Mouse (Mus musculus): ENCODE results near the gene Scyl1.
A peak's percentile ranks its signal among the peaks of the same experiment; 100 is the strongest.

Gene Scyl1

DNA sequence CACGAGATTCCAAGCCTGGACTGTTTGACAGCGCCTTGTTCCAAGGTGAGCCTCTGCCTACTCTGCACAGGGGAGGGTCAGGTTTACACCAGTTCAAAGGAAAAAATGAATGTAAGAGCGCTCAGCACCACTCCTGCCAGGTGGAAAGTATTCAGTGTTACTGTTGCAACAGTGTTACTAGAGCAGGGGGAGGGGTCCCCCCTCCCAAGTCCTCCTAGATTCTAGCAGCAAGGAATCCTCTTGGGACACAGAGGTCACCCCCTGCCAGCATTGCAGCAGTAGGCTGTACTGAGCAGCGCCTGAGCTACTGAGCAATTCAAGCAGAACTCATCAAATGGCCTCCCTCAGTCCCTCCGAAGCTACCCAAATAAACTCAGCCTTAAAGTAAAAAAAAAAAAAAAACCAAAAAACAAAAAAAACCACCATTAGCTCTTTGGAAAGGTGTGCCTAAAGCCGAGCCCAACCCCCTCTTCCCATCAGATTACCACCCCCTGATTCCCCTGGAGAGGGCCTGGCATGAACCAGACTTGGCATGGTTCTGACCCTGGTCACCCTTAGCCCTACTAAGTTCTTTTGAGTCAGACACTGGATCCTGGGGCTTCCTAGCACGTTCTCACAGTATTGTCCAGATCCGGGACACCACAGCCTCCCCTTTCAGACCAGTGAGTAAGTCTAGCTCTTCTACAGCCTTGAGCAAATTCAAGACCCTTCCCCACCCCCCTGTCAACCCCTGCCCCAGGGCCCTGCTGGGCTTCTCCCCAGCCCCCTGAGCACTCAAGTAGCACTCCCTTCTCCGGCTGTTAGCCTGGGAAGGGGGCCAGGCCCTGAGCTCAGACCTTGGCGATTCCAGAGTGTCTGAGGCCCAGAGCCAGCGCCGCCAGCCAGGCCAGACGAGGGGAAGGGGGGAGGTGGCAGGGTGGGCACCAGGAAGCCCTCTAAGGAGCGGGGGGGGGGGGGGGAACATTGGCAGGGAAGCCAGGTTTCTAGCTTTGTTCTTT lies 30.6 kb downstream of the Scyl1 start, which contains the start of gene Ltbp3:
Ltbp3 (plus strand) TSS at position 585 of the 998 bp plus-strand sequence.
- peak; percentile 73 to 80 for DNase-seq

- DNase-seq: no peak
Measured at GRCm38 (mm10) chr19:5739446-5739845, 31.8 kb downstream of the Scyl1 start.

- DNase-seq: no peak
Measured at GRCm38 (mm10) chr19:5734325-5734724, 36.9 kb downstream of the Scyl1 start.

GRCm38 (mm10) chr19:5731264-5731978 lies 39.8 kb downstream of the Scyl1 start:
- DNase-seq: peak; percentile 93 to 95

DNA sequence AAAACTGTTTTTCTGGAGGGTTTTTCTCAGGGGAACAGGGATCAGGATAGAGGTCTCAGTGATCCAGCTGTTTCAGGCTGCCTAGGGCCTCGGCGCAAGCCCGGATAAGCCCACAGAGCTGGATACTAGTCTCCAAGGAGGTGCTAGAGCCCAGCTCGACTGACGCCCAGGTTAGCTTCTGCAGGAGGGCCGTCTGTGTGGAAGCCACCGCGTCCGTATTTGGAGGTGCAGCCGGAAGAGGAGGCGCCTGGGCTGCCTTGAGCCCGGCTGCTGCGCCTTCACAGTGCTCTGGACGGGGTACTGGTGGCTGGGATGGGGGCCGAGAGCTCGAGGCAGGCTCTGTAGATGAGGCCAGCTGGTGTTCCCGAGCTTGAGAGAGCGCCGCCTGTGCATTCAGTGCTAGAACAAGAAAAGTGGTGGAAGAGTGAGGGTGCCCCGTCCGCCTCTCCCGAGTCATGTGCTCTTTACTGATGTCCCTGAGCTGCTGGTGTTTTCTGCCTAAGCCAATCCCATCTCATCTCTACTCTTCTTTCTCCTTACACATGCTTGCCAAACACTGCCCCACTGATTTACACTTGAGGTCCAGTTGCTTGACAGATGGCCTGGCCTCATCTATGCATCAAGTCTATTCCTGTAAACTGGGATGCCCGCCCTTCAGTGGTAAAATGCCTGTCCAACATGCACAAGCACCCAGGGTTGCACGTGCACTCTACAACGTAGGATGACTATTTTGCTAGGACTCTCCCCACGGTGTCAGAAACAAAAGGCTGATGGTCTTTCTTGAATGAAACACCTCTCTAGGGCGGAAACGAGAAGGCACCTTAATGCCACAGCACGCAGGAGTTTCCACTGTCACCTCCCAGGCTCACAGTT lies 40.7 kb downstream of the Scyl1 start:
- no peak for DNase-seq

DNA sequence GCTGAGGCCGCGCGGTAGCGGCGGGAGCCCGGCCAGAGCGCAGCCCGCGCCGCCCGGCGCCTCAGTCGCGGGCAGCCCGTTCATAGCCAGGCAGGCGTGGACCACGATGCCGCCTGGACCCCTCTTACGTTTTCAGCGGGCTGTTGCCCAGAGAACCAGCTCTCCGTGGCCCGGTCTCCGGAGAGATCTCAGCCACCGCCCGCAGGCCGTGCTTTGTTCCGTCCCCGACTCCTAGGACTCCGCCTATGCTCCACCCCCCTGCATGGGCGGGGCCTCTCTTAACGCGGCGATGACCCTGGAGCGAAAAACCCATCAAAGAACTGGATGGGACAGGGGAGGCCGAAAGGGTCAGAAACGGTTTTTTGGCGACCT lies 41.8 kb downstream of the Scyl1 start, which contains the start of gene Fam89b:
Fam89b (minus strand) TSS at position 210 of the 372 bp plus-strand sequence.
- peak; percentile 90 to 93 for DNase-seq

GRCm38 (mm10) chr19:5728631-5729443 lies 42.4 kb downstream of the Scyl1 start:
- DNase-seq: peak; percentile 46 to 50

- DNase-seq: peak; percentile 83 to 87
Measured at GRCm38 (mm10) chr19:5727701-5728100, 43.5 kb downstream of the Scyl1 start.

DNA sequence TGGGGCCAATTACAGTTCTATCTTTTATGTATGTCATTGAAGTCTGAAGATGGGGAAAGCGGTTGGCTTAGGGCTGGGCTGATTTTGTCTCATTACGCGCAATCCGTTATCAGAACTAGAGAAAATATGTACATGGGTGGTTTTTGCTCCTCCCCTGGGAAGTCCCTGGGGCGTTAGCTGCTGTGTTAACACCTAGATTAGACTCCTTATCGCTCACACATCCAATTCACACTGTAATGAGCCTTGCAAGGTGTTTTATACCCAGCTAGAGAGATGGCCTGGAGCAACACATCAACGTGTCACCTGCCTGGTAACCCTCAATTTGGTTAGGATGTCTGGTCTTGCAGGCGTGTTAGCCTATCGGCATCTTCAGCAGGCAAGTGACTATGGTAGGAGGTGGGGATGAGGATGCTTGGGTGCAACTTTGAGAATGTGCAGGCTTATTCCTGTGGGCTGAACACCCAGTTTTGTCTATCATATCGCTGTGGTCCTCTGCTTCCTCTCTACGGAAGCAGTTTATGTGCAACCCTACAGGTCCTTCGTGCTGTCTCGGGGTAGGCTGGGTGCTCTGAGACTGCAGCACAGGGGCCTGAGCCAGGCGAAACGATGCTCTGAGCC lies 44.1 kb downstream of the Scyl1 start:
- no peak for DNase-seq

DNA sequence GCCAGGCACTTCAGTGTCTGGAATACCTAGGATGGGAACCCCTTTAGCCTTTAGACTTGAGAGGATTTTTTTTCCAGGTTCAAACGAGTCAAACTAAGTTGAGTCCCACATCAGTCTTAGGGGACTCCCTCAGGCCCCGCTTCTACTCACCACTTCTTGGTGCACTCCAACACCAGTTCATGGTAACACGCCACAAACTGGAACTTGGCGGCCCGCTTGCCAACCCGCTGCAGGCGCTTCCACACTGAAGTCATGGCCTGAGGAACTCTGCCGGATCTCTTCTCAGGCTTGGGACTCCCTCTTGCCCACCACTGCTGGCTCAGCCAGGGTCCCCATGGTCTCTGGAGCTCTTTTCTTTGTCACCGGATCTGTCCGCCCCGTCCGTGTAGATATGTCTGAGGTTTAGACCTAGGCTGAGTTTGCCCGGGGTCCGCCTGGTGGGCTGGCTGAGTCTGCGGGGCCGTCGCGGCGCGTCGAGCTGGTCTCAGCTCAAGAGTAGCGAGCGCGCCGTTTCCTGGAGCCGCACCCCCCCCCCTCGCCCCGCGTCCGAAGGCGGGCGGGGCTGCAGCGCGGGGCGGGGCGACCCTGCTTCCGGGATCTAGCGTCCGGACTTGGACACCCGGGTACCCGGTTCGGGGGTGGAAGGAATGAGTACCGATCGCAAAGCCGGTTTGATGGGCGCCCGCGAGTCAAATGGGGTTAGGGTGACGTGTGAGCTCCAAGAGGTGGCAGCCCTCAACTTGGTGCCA lies 45.3 kb downstream of the Scyl1 start, which contains the start of gene Ehbp1l1:
Ehbp1l1 (minus strand) TSS at position 551 of the 749 bp plus-strand sequence.
- peak; percentile 78 to 83 for DNase-seq

DNA sequence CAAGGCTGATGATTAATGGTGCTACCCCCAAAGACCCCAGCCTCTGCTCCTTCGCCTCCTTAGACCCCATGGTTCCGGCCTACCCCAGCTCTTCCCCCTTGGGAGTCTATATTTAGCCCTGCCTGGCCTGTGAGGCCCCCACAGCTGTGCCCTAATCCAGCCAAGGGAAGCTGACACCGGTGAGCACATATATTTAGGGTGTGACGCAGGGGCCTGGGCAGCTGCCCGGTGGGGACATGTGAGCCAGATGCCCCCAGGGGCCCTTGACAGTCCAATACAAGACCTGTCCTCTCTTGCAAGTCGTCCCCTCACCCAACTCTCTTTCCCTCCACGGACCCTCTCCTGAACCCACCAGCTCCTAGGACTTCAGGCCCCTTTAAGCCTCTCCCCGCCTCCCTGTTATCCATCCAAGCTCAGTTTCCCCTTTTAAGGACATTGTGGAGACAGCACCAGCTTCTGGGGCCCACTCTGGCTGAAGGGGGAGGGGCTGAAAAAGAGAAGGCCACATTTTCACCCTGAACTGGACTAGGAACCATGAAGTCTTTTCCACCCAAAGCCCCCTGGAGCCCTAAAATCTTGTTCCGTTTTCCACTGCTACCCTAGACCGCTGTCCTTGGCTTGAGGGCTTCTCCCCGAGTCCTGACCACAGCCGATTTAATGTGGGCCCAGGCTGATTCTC lies 46.1 kb downstream of the Scyl1 start:
- DNase-seq: peak; percentile 47 to 52

DNA sequence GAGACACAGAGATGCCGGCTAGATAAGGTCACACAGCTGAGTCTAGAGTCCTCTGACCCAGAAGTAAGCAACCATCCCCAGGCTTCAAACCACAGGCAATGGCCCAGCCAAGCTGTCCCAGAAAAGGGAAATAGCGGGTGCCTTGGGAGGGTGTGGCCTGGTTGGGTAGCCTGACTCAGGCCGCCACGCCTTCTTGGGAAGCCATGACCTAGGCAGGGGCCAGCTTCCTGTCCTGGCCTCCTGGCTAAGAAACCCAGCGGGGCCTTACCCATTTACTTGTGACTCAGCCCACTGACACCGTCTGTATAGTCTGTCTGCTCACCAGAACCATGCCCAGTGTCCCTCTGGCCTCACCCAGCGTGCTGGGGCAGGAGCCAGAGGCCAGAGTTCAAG lies 46.7 kb downstream of the Scyl1 start:
- DNase-seq: peak; percentile 90 to 91

- no peak for DNase-seq
Measured at GRCm38 (mm10) chr19:5723934-5724548, 47.2 kb downstream of the Scyl1 start.

DNA sequence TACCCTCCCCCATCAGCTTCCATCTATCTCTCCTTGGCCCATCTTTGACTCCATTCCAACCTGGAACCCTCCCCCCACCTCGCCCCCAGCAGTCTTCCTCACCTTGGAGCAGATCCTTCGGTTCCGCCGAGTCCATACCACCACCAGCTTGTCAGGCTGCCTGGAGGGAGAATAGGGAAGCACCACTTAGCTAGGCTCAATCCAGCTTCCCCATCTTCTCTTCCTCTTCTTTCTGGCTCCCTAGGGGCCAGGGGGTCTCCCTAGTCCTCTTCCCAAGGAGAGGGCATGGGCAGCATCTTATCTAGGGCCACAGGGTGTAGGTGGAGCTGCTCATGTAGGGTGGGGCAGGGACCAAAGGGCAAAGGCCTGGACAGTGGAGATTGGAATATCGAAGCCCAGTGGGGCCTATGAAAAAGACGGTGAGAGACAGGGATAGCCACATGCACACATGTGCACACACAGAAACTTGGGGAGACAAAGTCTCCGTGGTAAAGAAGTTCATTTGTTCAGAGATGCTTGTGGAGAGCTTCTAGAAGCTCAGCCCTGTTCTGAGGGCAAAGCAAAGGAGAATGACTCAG lies 48.3 kb downstream of the Scyl1 start:
- no peak for DNase-seq

DNA sequence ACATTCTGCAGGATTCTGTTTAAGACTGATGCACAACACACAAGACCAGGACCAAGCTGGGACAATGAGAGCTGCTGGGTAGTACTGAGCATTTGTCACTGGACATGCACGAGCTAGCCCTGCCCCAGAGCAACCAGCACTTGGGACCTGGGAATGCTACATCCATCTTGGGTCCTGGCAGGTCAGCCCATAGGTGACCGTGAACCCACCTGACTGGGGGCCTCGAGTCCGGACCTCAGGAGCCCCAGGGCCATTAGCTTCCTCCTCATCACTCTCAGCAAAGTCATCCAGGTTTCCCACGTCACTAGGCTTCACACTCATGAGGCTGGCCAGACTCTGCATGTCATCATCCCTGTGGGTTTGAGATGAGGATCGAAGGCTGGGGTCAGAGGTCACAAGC lies 50.0 kb downstream of the Scyl1 start:
- DNase-seq: no peak

DNA sequence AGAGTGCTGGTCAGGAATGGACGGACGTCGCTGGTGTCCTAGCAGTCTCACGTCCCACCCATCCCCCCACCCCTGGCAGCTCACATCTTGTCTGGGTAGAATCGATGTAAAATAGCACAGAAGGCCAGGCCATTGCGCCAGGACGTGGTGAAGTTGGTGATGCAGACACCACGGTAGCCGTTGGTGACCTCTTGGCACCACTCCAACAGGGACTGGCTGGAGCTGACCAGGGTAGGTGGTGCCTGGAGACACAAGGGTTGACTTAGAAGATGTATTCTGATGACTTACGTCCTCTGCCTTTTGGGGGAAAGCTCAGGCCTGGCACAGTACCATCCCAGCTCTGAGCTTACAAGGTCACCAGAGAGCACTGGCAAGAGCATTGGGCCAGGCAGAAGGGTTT lies 54.3 kb downstream of the Scyl1 start:
- no peak for DNase-seq

DNA sequence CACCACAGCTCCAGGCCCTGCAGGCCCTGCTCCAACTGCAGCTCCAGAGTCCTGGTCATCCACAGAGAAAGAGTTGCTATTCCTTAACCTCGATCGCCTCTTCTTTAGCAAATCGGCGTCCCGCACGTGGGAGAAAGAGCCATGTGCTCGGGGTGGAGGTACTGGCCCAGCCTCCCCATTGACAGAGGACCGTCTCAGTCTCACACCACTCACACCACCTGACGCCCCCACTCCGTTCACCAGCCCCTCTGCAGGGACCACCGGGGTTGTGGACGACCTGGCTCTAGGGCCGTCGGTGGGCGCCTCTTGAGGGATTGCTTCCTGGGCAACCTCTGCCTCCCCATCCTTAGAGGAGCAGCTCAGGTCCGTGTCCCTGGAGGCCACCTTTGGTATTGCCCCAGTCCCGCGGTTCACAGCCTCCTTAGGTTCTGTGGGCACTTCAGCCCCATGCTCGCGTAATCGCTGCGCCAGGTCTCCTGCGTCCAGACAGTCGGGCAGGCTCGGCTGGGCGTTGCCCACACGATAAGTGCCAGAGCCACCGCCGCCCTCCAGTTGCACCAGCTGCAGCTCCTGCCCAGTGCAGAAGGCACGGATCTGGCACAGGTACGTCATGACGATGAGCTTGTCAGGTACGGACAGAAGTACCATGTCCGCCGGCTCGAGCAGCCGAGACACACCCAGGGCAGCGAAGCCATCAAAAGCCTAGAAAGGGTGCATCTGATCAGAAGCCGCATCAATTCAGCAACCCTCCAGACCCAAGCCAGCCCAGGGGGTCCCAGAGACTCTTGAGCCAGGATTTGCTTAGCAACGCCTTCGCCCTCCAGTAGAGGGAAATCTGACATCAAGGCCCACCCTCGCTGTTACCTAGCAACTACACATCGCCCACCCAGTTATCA lies 55.2 kb downstream of the Scyl1 start:
- DNase-seq: peak; percentile 66 to 83

GRCm38 (mm10) chr19:5713730-5714129 lies 57.5 kb downstream of the Scyl1 start:
- peak; percentile 89 to 93 for DNase-seq

Measured in lung, adult 18-20 months (tissue).